12 mouse cellular contexts compared by ENCODE assay signal in genomic region chr2:11377213-11377612, GRCm38 (mm10).
DNase-seq lines count a peak whose midpoint lies in the region; ATAC-seq lines count a peak whose summit lies in the region.
"Had no signal": no experiment of that assay in that cellular context is flagged by ENCODE, and none has a peak within 500 bp of the region (broad histone marks: within the 10 kb centered on the region; RNA-seq: fewer than 3 reads in every experiment).

No protein-coding gene starts in this region.

- intact Hi-C loops in heart, postnatal 36 days (cut with DNase I), result loop anchor here (5.0 kb wide), 1 partner anchor 50 kb away; no protein-coding TSS in a partner anchor

- 51% methylated on average over 2 of the region's 2 CpGs for WGBS in heart, embryonic 10.5 days
- 61% methylated on average over 2 of the region's 2 CpGs for WGBS in kidney, embryonic 15.5 days
- WGBS in liver, embryonic 12.5 days (ENCODE audit: insufficient replicate concordance), result 33% methylated on average over 2 of the region's 2 CpGs

- 0 out of 2 replicates have a peak, but pooled peaks cover 6% of the 10 kb centered on the region for H3K4me1 ChIP-seq in heart, embryonic 10.5 days
- H3K4me1 ChIP-seq in kidney, embryonic 15.5 days, result peaks cover 12% of the 10 kb centered on the region; the same call in 1 of the 2 replicates
- no peaks in the 10 kb centered on the region for H3K4me1 ChIP-seq in liver, embryonic 12.5 days
- H3K4me1 ChIP-seq: neural tube, embryonic 12.5 days had no signal

- no peaks in the 10 kb centered on the region for H3K9me3 ChIP-seq in heart, embryonic 10.5 days
- H3K9me3 ChIP-seq in kidney, embryonic 15.5 days (replicated peaks), result no peaks in the 10 kb centered on the region
- no peaks in the 10 kb centered on the region for H3K9me3 ChIP-seq in liver, embryonic 12.5 days (replicated peaks)
- H3K9me3 ChIP-seq: neural tube, embryonic 12.5 days had no signal

- no peak overlapping the region for H3K4me3 ChIP-seq in heart, embryonic 10.5 days
- H3K4me3 ChIP-seq in kidney, embryonic 15.5 days (replicated peaks), result no peak overlapping the region
- no peak overlapping the region for H3K4me3 ChIP-seq in liver, embryonic 12.5 days
- H3K4me3 ChIP-seq: neural tube, embryonic 12.5 days had no signal

- no peak overlapping the region for H3K4me2 ChIP-seq in kidney, embryonic 15.5 days
- no peak overlapping the region for H3K4me2 ChIP-seq in liver, embryonic 12.5 days
- H3K4me2 ChIP-seq: neural tube, embryonic 12.5 days had no signal

- ATAC-seq in kidney, embryonic 15.5 days (replicated peaks; ENCODE audit: low FRiP score), result no peak; the same call in 1 of the 2 replicates
- no peak for ATAC-seq in liver, embryonic 12.5 days
- ATAC-seq: hindbrain, postnatal 0 days had no signal

- H3K36me3 ChIP-seq in heart, embryonic 10.5 days, result no peaks in the 10 kb centered on the region
- no peaks in the 10 kb centered on the region for H3K36me3 ChIP-seq in kidney, embryonic 15.5 days
- no peaks in the 10 kb centered on the region for H3K36me3 ChIP-seq in liver, embryonic 12.5 days
- H3K36me3 ChIP-seq: neural tube, embryonic 12.5 days had no signal

- DNase-seq in heart, adult 9 months (ENCODE audit: low spot score in 2 of 2), result peak; percentile 15 to 16
- no peak for DNase-seq in heart, postnatal 36 days
- DNase-seq in heart, embryonic 10.5 days (ENCODE audit: low spot score), result no peak
- peak; percentile 36 to 63 for DNase-seq in lung, postnatal 4 days
- DNase-seq in left cerebral cortex, adult 11 months (ENCODE audit: low spot score), result no peak
- no peak for DNase-seq in urinary bladder, postnatal 10 days (ENCODE audit: low spot score)
- DNase-seq: cerebellum, adult 2 months; right cerebral cortex, postnatal 25 days had no signal

- H3K9ac ChIP-seq in kidney, embryonic 15.5 days, result no peak overlapping the region
- no peak overlapping the region for H3K9ac ChIP-seq in liver, embryonic 12.5 days
- H3K9ac ChIP-seq: neural tube, embryonic 12.5 days had no signal

- H3K27me3 ChIP-seq in heart, embryonic 10.5 days (ENCODE audit: insufficient read depth, poor library complexity, severe bottlenecking), result no peaks in the 10 kb centered on the region
- no peaks in the 10 kb centered on the region for H3K27me3 ChIP-seq in kidney, embryonic 15.5 days
- H3K27me3 ChIP-seq in liver, embryonic 12.5 days (replicated peaks), result no peaks in the 10 kb centered on the region
- H3K27me3 ChIP-seq: neural tube, embryonic 12.5 days had no signal

- peak overlapping the region; percentile 36; the same call in 1 of the 2 replicates for H3K27ac ChIP-seq in heart, embryonic 10.5 days
- peak overlapping the region; percentile 45 for H3K27ac ChIP-seq in kidney, embryonic 15.5 days
- no peak overlapping the region for H3K27ac ChIP-seq in liver, embryonic 12.5 days
- H3K27ac ChIP-seq: hindbrain, postnatal 0 days; neural tube, embryonic 12.5 days had no signal

Comparison
In these comparisons a context has a peak if more than half of its experiments do, and no peak if none do; other contexts are left out.
1. DNase-seq: peak in heart, adult 9 months (2 of 2) and lung, postnatal 4 days (2 of 2); none in heart, postnatal 36 days (0 of 2), heart, embryonic 10.5 days (single experiment), left cerebral cortex, adult 11 months (single experiment) and urinary bladder, postnatal 10 days (single experiment).